Mouse (Mus musculus) MEL (cell line): ENCODE data around the gene Nos1ap. TPM values are rescaled to one million over a fixed set of nuclear protein-coding genes. Genes with fewer than 3 reads are reported as not detected.

Experiments
- DNase-seq: peaks from one replicate; pipeline ENCODE4 v3.0.0; 2011; ENCODE audit warnings: low read depth, low spot score
- H3K27ac ChIP-seq: 2 replicates; pipeline ENCODE4 v1.5.1; 2012; ENCODE audit warnings: low read depth, mild to moderate bottlenecking, control low read depth, low read length, moderate library complexity; ENCODE audit not compliant: control insufficient read depth
- H3K27me3 ChIP-seq, 2 experiments: fragments of 150-350 bp in 1 of 2; sonication (generic) in 1 of 2; 2 replicates each; pipeline ENCODE4 v1.6.1; 2012; ENCODE audit warnings: low read length in 2 of 2, mild to moderate bottlenecking in 2 of 2, improper control_type of control experiment in 1 of 2, moderate library complexity in 1 of 2; ENCODE audit not compliant: insufficient read depth in 2 of 2, control insufficient read depth in 1 of 2
- H3K36me3 ChIP-seq, 2 experiments: 2 replicates each; pipeline ENCODE4 v1.6.1; 2012 to 2014; ENCODE audit warnings: low read length in 2 of 2, improper control_type of control experiment in 1 of 2, inconsistent platforms in 1 of 2, mild to moderate bottlenecking in 1 of 2; ENCODE audit not compliant: insufficient read depth in 2 of 2, control insufficient read depth in 1 of 2
- H3K4me1 ChIP-seq, 2 experiments: fragments of 150-350 bp in 1 of 2; sonication (generic) in 1 of 2; 2 replicates each; pipeline ENCODE4 v1.6.1; 2012; ENCODE audit warnings: low read length in 2 of 2, improper control_type of control experiment in 1 of 2, mild to moderate bottlenecking in 1 of 2; ENCODE audit not compliant: insufficient read depth in 2 of 2, control insufficient read depth in 1 of 2
- H3K4me3 ChIP-seq, 2 experiments: fragments of 150-350 bp in 1 of 2; sonication (generic) in 1 of 2; 2 replicates each; pipeline ENCODE4 v1.5.1; 2012; ENCODE audit warnings: low read depth in 2 of 2, low read length in 2 of 2, mild to moderate bottlenecking in 2 of 2, moderate library complexity in 2 of 2, control low read depth in 1 of 2, improper control_type of control experiment in 1 of 2; ENCODE audit not compliant: control insufficient read depth in 1 of 2, insufficient read depth in 1 of 2
- H3K79me2 ChIP-seq: 2 replicates; pipeline ENCODE4 v1.6.1; 2012; ENCODE audit warnings: mild to moderate bottlenecking, low read length, moderate library complexity; ENCODE audit not compliant: control insufficient read depth, poor library complexity, insufficient read depth
- H3K9ac ChIP-seq: 2 replicates; pipeline ENCODE4 v1.6.1; 2012; ENCODE audit warnings: low read depth, mild to moderate bottlenecking, control low read depth, low read length, moderate library complexity; ENCODE audit not compliant: control insufficient read depth, poor library complexity, severe bottlenecking
- H3K9me3 ChIP-seq: fragments of 150-350 bp; sonication (generic); replicated peaks from 2 replicates; pipeline ENCODE4 v1.6.1; 2012; ENCODE audit warnings: mild to moderate bottlenecking, low read length, improper control_type of control experiment, moderate library complexity; ENCODE audit not compliant: insufficient read depth
- BHLHE40 ChIP-seq: IDR thresholded peaks from 2 replicates; pipeline ENCODE4 v1.6.1; 2012; ENCODE audit warnings: low read depth, mild to moderate bottlenecking, inconsistent platforms, low read length, improper control_type of control experiment, borderline replicate concordance
- CHD1 ChIP-seq: IDR thresholded peaks from 2 replicates; pipeline ENCODE4 v1.6.1; 2012; ENCODE audit warnings: low read depth, mild to moderate bottlenecking, inconsistent platforms, low read length, improper control_type of control experiment
- CTCF ChIP-seq, 3 experiments: IDR thresholded peaks in 2 of 3; conservative IDR thresholded peaks in 1 of 3; 2 replicates each; pipeline ENCODE4 v1.5.1; 2011 to 2012; ENCODE audit warnings: low read length in 3 of 3, low read depth in 2 of 3, mild to moderate bottlenecking in 2 of 3, improper control_type of control experiment in 1 of 3, inconsistent platforms in 1 of 3, mixed read lengths in 1 of 3, moderate library complexity in 1 of 3; ENCODE audit not compliant: control insufficient read depth in 1 of 3, insufficient read depth in 1 of 3, poor library complexity in 1 of 3, severe bottlenecking in 1 of 3
- ELF1 ChIP-seq: IDR thresholded peaks from 2 replicates; pipeline ENCODE4 v1.6.1; 2014; ENCODE audit warnings: low read depth, mild to moderate bottlenecking, inconsistent platforms, low read length, improper control_type of control experiment, moderate library complexity
- EP300 ChIP-seq, 2 experiments: IDR thresholded peaks; 2 replicates each; pipeline ENCODE4 v1.6.1; 2011; ENCODE audit warnings: improper control_type of control experiment in 2 of 2, low read length in 2 of 2, low read depth in 1 of 2, mild to moderate bottlenecking in 1 of 2
- GATA1 ChIP-seq: IDR thresholded peaks from 2 replicates; pipeline ENCODE4 v1.6.1; 2011; ENCODE audit warnings: low read depth, low read length, improper control_type of control experiment
- KAT2A ChIP-seq: conservative IDR thresholded peaks from 2 replicates; pipeline ENCODE4 v1.6.1; 2012; ENCODE audit warnings: low read depth, low read length, improper control_type of control experiment, inconsistent platforms
- MAFK ChIP-seq: IDR thresholded peaks from 2 replicates; pipeline ENCODE4 v1.6.1; 2011; ENCODE audit warnings: low read depth, mild to moderate bottlenecking, low read length, improper control_type of control experiment, borderline replicate concordance
- MAZ ChIP-seq: IDR thresholded peaks from 2 replicates; pipeline ENCODE4 v1.6.1; 2012; ENCODE audit warnings: low read depth, mild to moderate bottlenecking, inconsistent platforms, low read length, improper control_type of control experiment
- MEF2A ChIP-seq: IDR thresholded peaks from 2 replicates; pipeline ENCODE4 v1.6.1; 2014; ENCODE audit warnings: low read depth, mild to moderate bottlenecking, inconsistent platforms, low read length, improper control_type of control experiment; ENCODE audit not compliant: poor library complexity, insufficient replicate concordance, severe bottlenecking; ENCODE audit errors: extremely low read depth
- MXI1 ChIP-seq: IDR thresholded peaks from 2 replicates; pipeline ENCODE4 v1.6.1; 2011; ENCODE audit warnings: mild to moderate bottlenecking, low read depth, low read length, improper control_type of control experiment
- MYB ChIP-seq: IDR thresholded peaks from 2 replicates; pipeline ENCODE4 v1.6.1; 2011; ENCODE audit warnings: mild to moderate bottlenecking, low read depth, low read length, improper control_type of control experiment
- MYC ChIP-seq: IDR thresholded peaks from 2 replicates; pipeline ENCODE4 v1.6.1; 2011; ENCODE audit warnings: low read depth, mild to moderate bottlenecking, low read length, improper control_type of control experiment, moderate library complexity
- POLR2A ChIP-seq, 2 experiments: IDR thresholded peaks; 2 replicates each; pipeline ENCODE4 v1.6.1; 2011 to 2012; ENCODE audit warnings: low read length in 2 of 2, mild to moderate bottlenecking in 2 of 2, control low read depth in 1 of 2, improper control_type of control experiment in 1 of 2, low read depth in 1 of 2, moderate library complexity in 1 of 2; ENCODE audit not compliant: control insufficient read depth in 1 of 2, insufficient read depth in 1 of 2, poor library complexity in 1 of 2
- SIN3A ChIP-seq: IDR thresholded peaks from 2 replicates; pipeline ENCODE4 v1.6.1; 2012; ENCODE audit warnings: low read length, improper control_type of control experiment, inconsistent platforms
- SMC3 ChIP-seq: IDR thresholded peaks from 2 replicates; pipeline ENCODE4 v1.6.1; 2011; ENCODE audit warnings: low read depth, low read length, improper control_type of control experiment
- TAL1 ChIP-seq: IDR thresholded peaks from 2 replicates; pipeline ENCODE4 v1.6.1; 2012; ENCODE audit warnings: mild to moderate bottlenecking, inconsistent platforms, low read length, moderate library complexity, mixed read lengths
- TBP ChIP-seq: IDR thresholded peaks from 2 replicates; pipeline ENCODE4 v1.8.0; 2011; ENCODE audit warnings: low read depth, low read length, improper control_type of control experiment
- TCF12 ChIP-seq: IDR thresholded peaks from 2 replicates; pipeline ENCODE4 v1.6.1; 2014; ENCODE audit warnings: low read depth, mild to moderate bottlenecking, inconsistent platforms, low read length, improper control_type of control experiment, moderate library complexity
- ZC3H11A ChIP-seq: IDR thresholded peaks from 2 replicates; pipeline ENCODE4 v1.6.1; 2012; ENCODE audit warnings: low read depth, mild to moderate bottlenecking, inconsistent platforms, low read length, improper control_type of control experiment
- polyA plus RNA-seq, 2 experiments: library from polyadenylated mRNA; stranded (reverse) in 1 of 2; unstranded in 1 of 2; fragments of >175 nt in 1 of 2; fragments of >200 nt in 1 of 2; gene quantifications; 2 replicates each; pipeline versions ENCODE4 v1.2.1 to v1.2.4; 2012; ENCODE audit warnings: low replicate concordance in 2 of 2, low read depth in 1 of 2; ENCODE audit not compliant: insufficient read length in 2 of 2, insufficient read depth in 1 of 2, missing spikeins in 1 of 2
- total RNA-seq: library from RNA; depleted of rRNA; stranded (reverse); fragments of 300-350 nt; gene quantifications from 2 replicates; pipeline ENCODE4 v1.2.3, GENCODE M21; 2012

Nos1ap gene
- total and polyA plus RNA-seq, 3 experiments: 0.62 to 2.4 TPM; not detected in 1

GRCm38 (mm10) chr1:170589219-170590040 is at the start of gene Nos1ap (continued):
- TF ChIP-seq MAFK (no peak), GATA1 (no peak), POLR2A (IDR thresholded peaks at IDR 0.05; ENCODE audit: control insufficient read depth in 1 of 2, insufficient read depth in 1 of 2, low read depth in 1 of 2, low read length in 2 of 2, poor library complexity in 1 of 2) (peak in 1 of 2 experiments; percentile 23; a peak in 1 of 4 replicates), CHD1 (no peak), CTCF (IDR thresholded peaks at IDR 0.05 in 2 of 3, conservative IDR thresholded peaks at IDR 0.05 in 1 of 3; ENCODE audit: control insufficient read depth in 1 of 3, insufficient read depth in 1 of 3, low read depth in 2 of 3, low read length in 3 of 3, poor library complexity in 1 of 3, severe bottlenecking in 1 of 3) (no peak)

- Histone ChIP-seq H3K79me2 (no peaks in the 10 kb centered on the region), H3K27me3 (no peaks in the 10 kb centered on the region), H3K9me3 (no peaks in the 10 kb centered on the region), H3K36me3 (no peaks in the 10 kb centered on the region), H3K4me1 (no peaks in the 10 kb centered on the region), H3K9ac (no peak overlapping the region), H3K27ac (no peak overlapping the region), H3K4me3 (no peak overlapping the region)
- TF ChIP-seq MXI1: no peak
- TF ChIP-seq TBP: no peak
- TF ChIP-seq MYB: no peak
- no peak for TF ChIP-seq EP300 (IDR thresholded peaks at IDR 0.05; ENCODE audit: low read depth in 1 of 2, low read length in 2 of 2)
- TF ChIP-seq TAL1: no peak
- TF ChIP-seq MEF2A: no peak
- no peak for TF ChIP-seq CTCF (IDR thresholded peaks at IDR 0.05 in 2 of 3, conservative IDR thresholded peaks at IDR 0.05 in 1 of 3; ENCODE audit: control insufficient read depth in 1 of 3, insufficient read depth in 1 of 3, low read depth in 2 of 3, low read length in 3 of 3, poor library complexity in 1 of 3, severe bottlenecking in 1 of 3)
- TF ChIP-seq MYC: no peak
- no peak for TF ChIP-seq SIN3A
- no peak for TF ChIP-seq ZC3H11A
- TF ChIP-seq TCF12: no peak
- no peak for TF ChIP-seq ELF1
- no peak for TF ChIP-seq KAT2A
- no peak for TF ChIP-seq GATA1
- DNase-seq: no peak
Measured at GRCm38 (mm10) chr1:170638941-170639340, 49.3 kb upstream of the Nos1ap start.

GRCm38 (mm10) chr1:170632856-170633255 is 43.2 kb upstream of the Nos1ap start:
- Histone ChIP-seq H3K79me2 (no peaks in the 10 kb centered on the region), H3K36me3 (no peaks in the 10 kb centered on the region; a peak in 1 of 4 replicates), H3K27me3 (no peaks in the 10 kb centered on the region), H3K9me3 (no peaks in the 10 kb centered on the region), H3K27ac (no peak overlapping the region), H3K4me1 (peaks cover 0 to 4% of the 10 kb centered on the region in 2 experiments; a peak in 1 of 4 replicates), H3K9ac (no peak overlapping the region), H3K4me3 (no peak overlapping the region)
- TF ChIP-seq MAZ (no peak), SMC3 (no peak), BHLHE40 (no peak), TBP (no peak), MYB (no peak), MAFK (no peak)
- no peak for DNase-seq
